Mouse (Mus musculus) heart, adult 10 weeks (tissue): ENCODE results near the gene Id3. TPM values are rescaled to one million over a fixed set of nuclear protein-coding genes. Genes with fewer than 3 reads are reported as not detected.

Experiments used
- polyA plus RNA-seq: library from polyadenylated mRNA; stranded (reverse); fragments of 350-450 nt; fragmentation: Illumina TruSeq; extraction: RNeasy Lipid Tissue Mini Kit (QIAGEN cat#74804); gene quantifications from one replicate; pipeline ENCODE4 v1.2.3, GENCODE M21; 2014; ENCODE audit warnings: low read depth, low replicate concordance

Gene Id3
- 91.9 TPM for polyA plus RNA-seq

GRCm38 (mm10) chr4:136143193-136143976 lies at the start of gene Id3:
Gene Id3 (plus strand): TSS chr4:136143497.

DNA sequence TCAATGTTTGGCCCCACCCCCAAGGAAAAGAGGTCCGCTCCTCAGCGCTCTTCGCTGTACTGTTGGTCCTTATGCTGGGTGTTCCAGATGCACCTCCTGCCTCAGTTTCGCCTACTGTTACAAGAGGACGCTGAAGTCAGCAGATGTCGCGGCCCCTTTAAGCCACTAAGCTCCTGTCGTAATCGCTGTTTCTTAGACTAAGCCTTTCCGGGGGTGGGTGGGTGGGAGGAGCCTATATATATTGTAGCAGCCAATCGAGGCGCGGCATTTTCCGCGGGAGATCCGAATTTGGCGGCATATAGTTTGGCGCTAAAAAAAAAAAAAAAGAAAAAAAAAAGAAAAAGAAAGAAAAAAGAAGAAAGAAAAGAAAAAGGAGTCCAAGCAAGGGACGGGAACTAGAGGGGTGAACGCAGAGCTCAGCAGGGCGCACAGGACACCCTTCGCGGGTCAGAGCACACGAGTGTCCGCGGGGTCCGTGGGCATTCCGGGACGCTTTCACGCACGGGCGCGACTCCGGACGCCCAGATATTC lies 28.8 kb downstream of the Id3 start, which contains the start of gene E2f2:
Gene E2f2, plus strand, starts transcription at position 384 of the 531 bp plus-strand sequence.

Other genes starting within 250 kb of the Id3 start
- 0.10 TPM for gene Cnr2, start 248.1 kb upstream of the Id3 start, polyA plus RNA-seq
- 40.8 TPM for gene Fuca1, start 222.8 kb upstream of the Id3 start, polyA plus RNA-seq
- gene Hmgcl, start 197.0 kb upstream of the Id3 start, polyA plus RNA-seq = 76.1 TPM
- 3.1 TPM for gene Gale, start 179.8 kb upstream of the Id3 start, polyA plus RNA-seq
- gene Lypla2, start 170.9 kb upstream of the Id3 start, polyA plus RNA-seq = 44.9 TPM
- 22.3 TPM for gene Pithd1, start 156.2 kb upstream of the Id3 start, polyA plus RNA-seq
- 23.9 TPM for gene Eloa, start 121.7 kb upstream of the Id3 start, polyA plus RNA-seq
- 578 TPM for gene Rpl11, start 90.1 kb upstream of the Id3 start, polyA plus RNA-seq
- not detected for gene E2f2, start 28.9 kb downstream of the Id3 start, polyA plus RNA-seq
- gene Asap3, start 62.9 kb downstream of the Id3 start, polyA plus RNA-seq = 7.4 TPM
- gene Tcea3, start 104.2 kb downstream of the Id3 start, polyA plus RNA-seq = 166 TPM
- gene Zfp46, start 141.2 kb downstream of the Id3 start, polyA plus RNA-seq = 33.7 TPM
- 44.1 TPM for gene Hnrnpr, start 167.4 kb downstream of the Id3 start, polyA plus RNA-seq